In the genomic region with DNA sequence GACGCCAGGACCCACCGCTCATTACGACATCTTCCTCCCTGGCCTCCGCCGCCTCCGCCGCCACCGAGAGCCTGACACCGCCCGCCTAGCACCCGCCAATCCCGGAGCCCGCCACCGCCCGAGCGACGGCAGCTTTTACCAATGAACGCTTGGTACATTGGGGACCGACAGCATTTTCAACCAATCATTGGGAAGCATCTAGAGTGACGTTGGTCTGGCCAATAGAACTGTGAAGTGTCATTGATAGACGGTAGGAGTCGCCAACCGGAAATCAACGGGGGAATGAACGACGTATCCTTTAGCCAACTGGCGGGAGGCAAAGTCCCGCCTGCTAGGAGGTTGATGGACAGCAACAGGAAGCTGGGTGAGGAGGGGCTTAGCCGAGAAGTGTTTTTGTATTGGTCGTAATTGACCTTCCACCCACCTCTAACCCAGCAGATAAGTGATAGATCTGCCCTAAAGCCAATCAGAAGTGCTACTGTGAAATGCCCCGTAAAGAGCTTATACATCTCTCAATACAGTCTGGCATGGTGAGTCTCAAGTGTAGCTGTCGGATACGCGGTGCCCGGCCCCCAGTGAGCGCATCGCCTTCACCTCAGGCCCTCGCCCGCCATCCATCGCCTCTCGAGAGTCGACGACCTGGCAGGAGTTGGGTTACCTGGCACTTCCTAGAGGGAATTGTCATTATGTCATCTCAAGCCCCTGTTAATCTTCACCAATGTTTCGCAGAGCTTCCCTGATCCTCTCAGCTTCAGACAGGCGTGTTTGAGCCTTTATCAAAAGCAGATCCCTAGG, we compare ENCODE assay signal across 8 mouse cellular contexts. TPM values are rescaled to one million over a fixed set of nuclear protein-coding genes. Genes with fewer than 3 reads are reported as not detected.
DNase-seq lines count a peak whose midpoint lies in the region; ATAC-seq lines count a peak whose summit lies in the region.

No protein-coding gene starts in this region.

- under 1% methylated on average over 45 of the region's 45 CpGs for WGBS in heart, embryonic 14.5 days
- WGBS in liver, embryonic 13.5 days (ENCODE audit: insufficient replicate concordance): under 1% methylated on average over 45 of the region's 45 CpGs
- WGBS in stomach, embryonic 16.5 days: under 1% methylated on average over 45 of the region's 45 CpGs

- peaks cover 12 to 33% of the 10 kb centered on the region in 2 experiments for H3K4me1 ChIP-seq in heart, embryonic 14.5 days (ENCODE audit: control insufficient read depth in 2 of 2, insufficient read depth in 2 of 2, low read length in 2 of 2)
- H3K4me1 ChIP-seq in liver, embryonic 13.5 days (replicated peaks): peaks cover 75% of the 10 kb centered on the region
- peaks cover 19% of the 10 kb centered on the region for H3K4me1 ChIP-seq in stomach, embryonic 16.5 days (ENCODE audit: control insufficient read depth, insufficient read depth, low read length)

- H3K9me3 ChIP-seq in heart, embryonic 14.5 days (ENCODE audit: control insufficient read depth, low read length): no peaks in the 10 kb centered on the region
- H3K9me3 ChIP-seq in liver, embryonic 13.5 days (replicated peaks): no peaks in the 10 kb centered on the region
- H3K9me3 ChIP-seq in stomach, embryonic 16.5 days (replicated peaks; ENCODE audit: control insufficient read depth, low read length): no peaks in the 10 kb centered on the region

- peak overlapping the region; percentile 84 for H3K4me2 ChIP-seq in heart, embryonic 14.5 days (ENCODE audit: low read length)
- H3K4me2 ChIP-seq in liver, embryonic 13.5 days: peak overlapping the region; percentile 95
- H3K4me2 ChIP-seq in stomach, embryonic 16.5 days (ENCODE audit: low read depth, low read length): peak overlapping the region; percentile 88

- DNase-seq in CD8-positive naive resting alpha-beta T cell, adult 2 months (ENCODE audit: low read depth in 2 of 2, low spot score in 2 of 2): peak; percentile 97 to 98
- peak; percentile 100 for DNase-seq in c-Kit-negative CD71-positive TER-119-positive erythroid progenitor cells, embryonic 14.5 days (ENCODE audit: low read depth, low spot score)
- DNase-seq in fibroblast of lung, adult 2 months (ENCODE audit: low read depth): peak; percentile 100
- peak; percentile 99 for DNase-seq in kidney, postnatal 14 days
- peak; percentile 99 for DNase-seq in liver, embryonic 13.5 days
- DNase-seq in neural tube, embryonic 10.5 days (ENCODE audit: extremely low spot score, low spot score): peak; percentile 100

- peak overlapping the region; percentile 86 to 96 for H3K27ac ChIP-seq in heart, embryonic 14.5 days (replicated peaks in 1 of 2; ENCODE audit: control insufficient read depth in 1 of 2, insufficient read depth in 1 of 2, low read depth in 2 of 2, low read length in 2 of 2)
- H3K27ac ChIP-seq in liver, embryonic 13.5 days: peak overlapping the region; percentile 96
- H3K27ac ChIP-seq in stomach, embryonic 16.5 days (ENCODE audit: low read length): peak overlapping the region; percentile 93

- H3K4me3 ChIP-seq in heart, embryonic 14.5 days (ENCODE audit: control insufficient read depth in 1 of 2, insufficient read depth in 1 of 2, low read depth in 1 of 2, low read length in 2 of 2): peak overlapping the region; percentile 81 to 84
- H3K4me3 ChIP-seq in liver, embryonic 13.5 days (replicated peaks): peak overlapping the region; percentile 92
- peak overlapping the region; percentile 91 for H3K4me3 ChIP-seq in stomach, embryonic 16.5 days (replicated peaks; ENCODE audit: low read length)

- ATAC-seq in heart, embryonic 14.5 days (ENCODE audit: insufficient number of reproducible peaks, insufficient read depth, low FRiP score, low read depth): peak; percentile 94
- peak; percentile 92 for ATAC-seq in liver, embryonic 13.5 days (ENCODE audit: low read depth)
- peak; percentile 95 for ATAC-seq in stomach, embryonic 16.5 days (ENCODE audit: insufficient read depth, low FRiP score)

- H3K27me3 ChIP-seq in heart, embryonic 14.5 days (ENCODE audit: control insufficient read depth, insufficient read depth, low read length): no peaks in the 10 kb centered on the region
- peaks cover 6% of the 10 kb centered on the region; the same call in 1 of the 2 replicates for H3K27me3 ChIP-seq in liver, embryonic 13.5 days
- no peaks in the 10 kb centered on the region for H3K27me3 ChIP-seq in stomach, embryonic 16.5 days (ENCODE audit: control insufficient read depth, insufficient read depth, low read length)

- peak overlapping the region; percentile 95 for H3K9ac ChIP-seq in heart, embryonic 14.5 days (ENCODE audit: low read length)
- H3K9ac ChIP-seq in liver, embryonic 13.5 days: peak overlapping the region; percentile 98
- peak overlapping the region; percentile 99 for H3K9ac ChIP-seq in stomach, embryonic 16.5 days (ENCODE audit: low read length)

- H3K36me3 ChIP-seq in heart, embryonic 14.5 days (ENCODE audit: control insufficient read depth, insufficient read depth, low read length): no peaks in the 10 kb centered on the region
- peaks cover 17% of the 10 kb centered on the region; the same call in 1 of the 2 replicates for H3K36me3 ChIP-seq in liver, embryonic 13.5 days
- H3K36me3 ChIP-seq in stomach, embryonic 16.5 days (ENCODE audit: control insufficient read depth, insufficient read depth, low read length): no peaks in the 10 kb centered on the region

RNA-seq across cellular contexts. Expression of a gene that starts 5.0 kb away (rescaled TPM):
- 14.7 and 15.0 TPM in 2 replicates for polyA plus RNA-seq in heart, embryonic 14.5 days (2014; fragmentation: Nextera tagmentation; extraction: Ambion mirVana)
- polyA plus RNA-seq in liver, embryonic 13.5 days (2015; fragmentation: Nextera tagmentation; extraction: Ambion mirVana): 13.0 and 15.3 TPM in 2 replicates
- 13.4 and 14.6 TPM in 2 replicates for polyA plus RNA-seq in stomach, embryonic 16.5 days (2015; fragmentation: Nextera tagmentation; extraction: Ambion mirVana)

RNA-seq across cellular contexts. Expression of a gene that starts 34.0 kb away (rescaled TPM):
- polyA plus RNA-seq in heart, embryonic 14.5 days (2014; fragmentation: Nextera tagmentation; extraction: Ambion mirVana): 32.3 and 47.6 TPM in 2 replicates
- polyA plus RNA-seq in liver, embryonic 13.5 days (2015; fragmentation: Nextera tagmentation; extraction: Ambion mirVana): 652 and 660 TPM in 2 replicates
- 70.7 and 76.8 TPM in 2 replicates for polyA plus RNA-seq in stomach, embryonic 16.5 days (2015; fragmentation: Nextera tagmentation; extraction: Ambion mirVana)

RNA-seq across cellular contexts. Expression of a gene that starts 35.4 kb away (rescaled TPM):
- 0.11 TPM in 1 of 2 replicates, not detected in the other for polyA plus RNA-seq in heart, embryonic 14.5 days (2014; fragmentation: Nextera tagmentation; extraction: Ambion mirVana)
- 0.05 and 0.08 TPM in 2 replicates for polyA plus RNA-seq in liver, embryonic 13.5 days (2015; fragmentation: Nextera tagmentation; extraction: Ambion mirVana)
- polyA plus RNA-seq in stomach, embryonic 16.5 days (2015; fragmentation: Nextera tagmentation; extraction: Ambion mirVana): 6.1 and 9.7 TPM in 2 replicates

RNA-seq across cellular contexts. Expression of a gene that starts 49.9 kb away (rescaled TPM):
- 0.53 and 0.54 TPM in 2 replicates for polyA plus RNA-seq in heart, embryonic 14.5 days (2014; fragmentation: Nextera tagmentation; extraction: Ambion mirVana)
- 4.4 and 5.2 TPM in 2 replicates for polyA plus RNA-seq in liver, embryonic 13.5 days (2015; fragmentation: Nextera tagmentation; extraction: Ambion mirVana)
- 70.8 and 81.7 TPM in 2 replicates for polyA plus RNA-seq in stomach, embryonic 16.5 days (2015; fragmentation: Nextera tagmentation; extraction: Ambion mirVana)

RNA-seq across cellular contexts. Expression of a gene that starts 51.9 kb away (rescaled TPM):
- 12.9 and 14.4 TPM in 2 replicates for polyA plus RNA-seq in heart, embryonic 14.5 days (2014; fragmentation: Nextera tagmentation; extraction: Ambion mirVana)
- polyA plus RNA-seq in liver, embryonic 13.5 days (2015; fragmentation: Nextera tagmentation; extraction: Ambion mirVana): 10.0 and 11.2 TPM in 2 replicates
- polyA plus RNA-seq in stomach, embryonic 16.5 days (2015; fragmentation: Nextera tagmentation; extraction: Ambion mirVana): 20.3 and 20.7 TPM in 2 replicates

Comparison
In these comparisons a context has a peak if more than half of its experiments do, and no peak if none do; other contexts are left out.
1. Peak in every context shown above with its lines: DNase-seq, ATAC-seq, H3K4me3 ChIP-seq and H3K27ac ChIP-seq.